Mouse (Mus musculus): ENCODE measurements around the gene Eif2b3. TPM values are rescaled to one million over a fixed set of nuclear protein-coding genes. Genes with fewer than 3 reads are reported as not detected.

Eif2b3 gene
- polyA plus RNA-seq, 1 experiment from 2014 or later, result 43.0 TPM

- Histone ChIP-seq H3K4me1 (peaks cover 39% of the 10 kb centered on the region), H3K27me3 (0 out of 2 replicates have a peak, but pooled peaks cover 8% of the 10 kb centered on the region), H3K27ac (replicated peaks) (no peak overlapping the region), H3K4me3 (no peak overlapping the region), H3K9ac (replicated peaks) (no peak overlapping the region), H3K36me3 (no peaks in the 10 kb centered on the region), H3K9me3 (no peaks in the 10 kb centered on the region), H3K4me2 (replicated peaks) (no peak overlapping the region)
- ATAC-seq (replicated peaks), result no peak
- WGBS, result 90% methylated on average over 33 of the region's 33 CpGs
Measured at GRCm38 (mm10) chr4:117127991-117128686, 108.9 kb downstream of the Eif2b3 start.

GRCm38 (mm10) chr4:117130790-117131189, 111.6 kb downstream of the Eif2b3 start:
- no peaks in the 10 kb centered on the region for H3K9me3 ChIP-seq
- 36% methylated on average over 6 of the region's 6 CpGs for WGBS
- H3K4me2 ChIP-seq (replicated peaks), result no peak overlapping the region
- ATAC-seq (replicated peaks), result no peak
- peaks cover 33% of the 10 kb centered on the region for H3K4me1 ChIP-seq
- no peaks in the 10 kb centered on the region for H3K36me3 ChIP-seq
- H3K4me3 ChIP-seq, result no peak overlapping the region
- H3K27ac ChIP-seq (replicated peaks), result no peak overlapping the region
- 0 out of 2 replicates have a peak, but pooled peaks cover 8% of the 10 kb centered on the region for H3K27me3 ChIP-seq
- no peak overlapping the region for H3K9ac ChIP-seq (replicated peaks)

GRCm38 (mm10) chr4:117131198-117131597, 112.0 kb downstream of the Eif2b3 start:
- Histone ChIP-seq H3K4me3 (no peak overlapping the region), H3K4me2 (replicated peaks) (no peak overlapping the region), H3K27me3 (0 out of 2 replicates have a peak, but pooled peaks cover 8% of the 10 kb centered on the region), H3K36me3 (no peaks in the 10 kb centered on the region), H3K27ac (replicated peaks) (no peak overlapping the region), H3K4me1 (peaks cover 29% of the 10 kb centered on the region), H3K9ac (replicated peaks) (no peak overlapping the region; the same call in 1 of the 2 replicates), H3K9me3 (no peaks in the 10 kb centered on the region)
- WGBS, result 47% methylated on average over 6 of the region's 6 CpGs
- ATAC-seq (replicated peaks), result no peak

DNA sequence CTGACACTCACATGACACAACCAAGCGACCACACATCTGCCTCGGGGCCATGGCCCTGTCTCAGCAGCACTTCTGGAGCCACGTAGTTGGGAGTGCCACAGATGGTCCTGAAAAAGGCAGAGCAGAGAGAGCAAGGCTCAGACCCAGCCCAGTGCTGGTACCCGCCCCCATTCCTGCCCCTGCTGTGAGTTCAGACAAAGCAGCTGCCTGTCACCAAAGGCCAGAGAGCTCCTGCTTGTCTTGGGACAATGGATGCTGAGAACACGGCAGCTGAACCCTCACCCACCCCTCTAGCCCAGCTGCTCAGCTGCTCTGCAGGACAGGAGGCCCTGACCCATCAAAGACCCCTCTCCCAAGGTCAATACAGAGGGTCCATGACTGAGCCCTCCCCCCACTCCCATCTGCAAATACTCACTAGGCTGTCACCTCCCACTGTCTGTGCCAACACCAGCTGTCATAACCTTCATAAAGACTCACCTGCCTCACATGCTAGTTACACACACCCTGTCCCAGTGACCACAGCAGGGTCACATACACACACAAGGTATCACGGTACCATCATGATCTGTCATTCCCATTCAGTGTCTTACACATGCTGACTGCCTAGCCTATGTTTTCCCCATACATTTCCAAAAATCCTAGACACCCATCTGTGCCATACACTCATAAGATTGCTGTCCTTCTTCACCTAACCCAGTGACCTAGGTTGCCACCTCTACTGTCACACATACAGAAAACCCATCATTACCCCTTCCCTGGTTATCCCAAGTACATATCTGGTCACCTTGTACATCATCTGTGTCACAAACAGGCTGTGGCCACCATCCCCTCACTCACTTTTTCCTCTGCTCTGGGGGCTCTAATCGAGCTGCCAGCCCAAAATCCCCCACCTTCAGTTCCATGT, 112.9 kb downstream of the Eif2b3 start:
- Histone ChIP-seq H3K27me3 (0 out of 2 replicates have a peak, but pooled peaks cover 8% of the 10 kb centered on the region), H3K4me1 (peaks cover 29% of the 10 kb centered on the region), H3K9ac (replicated peaks) (peak overlapping the region; percentile 74), H3K4me2 (replicated peaks) (peak overlapping the region; percentile 66), H3K4me3 (peak overlapping the region; percentile 77), H3K36me3 (no peaks in the 10 kb centered on the region), H3K9me3 (no peaks in the 10 kb centered on the region), H3K27ac (replicated peaks) (no peak overlapping the region)
- peak; percentile 12; the same call in 1 of the 2 replicates for ATAC-seq (replicated peaks)
- WGBS, result 4% methylated on average over 7 of the region's 7 CpGs

GRCm38 (mm10) chr4:117132794-117133143, 113.6 kb downstream of the Eif2b3 start:
- 0 out of 2 replicates have a peak, but pooled peaks cover 8% of the 10 kb centered on the region for H3K27me3 ChIP-seq
- ATAC-seq (replicated peaks), result no peak
- no peaks in the 10 kb centered on the region for H3K36me3 ChIP-seq
- peak overlapping the region; percentile 58; the same call in 1 of the 2 replicates for H3K27ac ChIP-seq (replicated peaks)
- H3K4me3 ChIP-seq, result peak overlapping the region; percentile 77
- peaks cover 29% of the 10 kb centered on the region for H3K4me1 ChIP-seq
- H3K9me3 ChIP-seq, result no peaks in the 10 kb centered on the region
- peak overlapping the region; percentile 74 for H3K9ac ChIP-seq (replicated peaks)
- peak overlapping the region; percentile 66 for H3K4me2 ChIP-seq (replicated peaks)
- WGBS, result 11% methylated on average over 11 of the region's 11 CpGs

DNA sequence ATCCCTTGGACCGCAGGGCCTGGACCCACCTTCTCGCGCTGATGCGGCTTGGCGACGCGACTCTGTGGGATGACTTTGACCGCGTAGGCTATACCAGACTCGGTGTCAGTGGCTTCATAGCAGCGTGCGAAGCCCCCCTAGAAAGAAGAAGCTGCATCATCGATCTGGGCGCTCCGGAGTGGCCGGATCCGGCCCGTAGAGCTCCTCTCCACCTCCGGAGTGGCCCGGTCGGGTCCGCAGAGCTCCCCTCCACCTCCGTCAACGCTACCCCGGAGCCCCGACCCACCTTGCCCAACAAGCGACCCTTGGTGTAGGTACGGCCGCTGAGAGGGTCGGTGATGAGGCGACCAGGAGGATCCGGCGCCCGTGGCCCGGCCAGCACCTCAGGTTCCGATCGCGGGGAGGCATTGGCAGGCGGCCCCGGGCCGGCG, 114.2 kb downstream of the Eif2b3 start:
- Histone ChIP-seq H3K4me2 (replicated peaks) (peak overlapping the region; percentile 66), H3K27me3 (0 out of 2 replicates have a peak, but pooled peaks cover 8% of the 10 kb centered on the region), H3K9me3 (no peaks in the 10 kb centered on the region), H3K4me3 (peak overlapping the region; percentile 77), H3K36me3 (no peaks in the 10 kb centered on the region), H3K27ac (replicated peaks) (peak overlapping the region; percentile 58), H3K9ac (replicated peaks) (peak overlapping the region; percentile 74), H3K4me1 (peaks cover 29% of the 10 kb centered on the region)
- WGBS, result under 1% methylated on average over 39 of the region's 42 CpGs
- peak; percentile 58 for ATAC-seq (replicated peaks)

DNA sequence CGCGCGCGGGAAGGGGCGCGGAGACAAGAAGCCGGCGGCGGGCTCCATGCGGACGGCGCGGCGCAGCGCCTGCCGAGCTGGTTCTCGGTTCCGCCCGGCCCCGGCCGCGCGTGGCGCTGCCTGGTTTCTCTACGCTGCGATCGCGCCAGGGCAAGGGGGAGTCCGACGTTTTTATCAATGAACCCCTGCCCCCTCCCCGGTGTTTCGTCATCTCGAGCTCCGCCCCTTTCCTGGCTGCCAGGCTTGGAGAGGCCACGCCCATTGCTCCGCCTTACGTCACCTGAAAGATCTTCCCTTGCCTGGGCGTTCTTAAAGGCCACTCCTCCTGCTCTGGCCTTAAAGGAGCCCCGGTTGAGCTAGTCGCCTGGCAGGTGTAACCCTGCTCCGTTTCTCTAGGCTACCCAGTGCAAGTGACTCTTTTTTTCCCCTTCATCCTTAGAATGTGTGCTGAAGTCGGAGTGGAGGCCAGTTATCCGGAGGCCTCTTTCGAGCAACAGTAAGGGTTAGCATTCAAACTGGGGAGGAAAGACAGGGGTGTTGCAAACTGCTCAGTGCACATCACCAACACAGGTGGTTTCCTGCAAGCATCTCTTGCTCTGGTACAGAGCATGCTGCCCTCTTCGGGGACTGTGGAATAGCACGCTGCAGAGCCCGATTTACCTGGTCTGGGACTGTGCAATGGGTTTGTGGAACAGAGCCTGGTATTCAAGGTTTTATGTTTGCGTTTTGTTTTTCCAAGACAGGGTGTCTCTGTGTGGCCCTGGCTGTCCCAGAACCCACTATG, 114.8 kb downstream of the Eif2b3 start, which contains the start of gene Plk3:
Plk3 (minus strand) TSS at position 147 of the 784 bp plus-strand sequence.
- ATAC-seq (replicated peaks), result peak; percentile 92
- Histone ChIP-seq H3K27ac (replicated peaks) (peak within 1 kb of the TSS; percentile 58), H3K36me3 (no peaks in the 10 kb centered on the region), H3K9ac (replicated peaks) (peak within 1 kb of the TSS; percentile 74), H3K9me3 (no peaks in the 10 kb centered on the region), H3K4me1 (peaks cover 29% of the 10 kb centered on the region), H3K27me3 (0 out of 2 replicates have a peak, but pooled peaks cover 8% of the 10 kb centered on the region), H3K4me2 (replicated peaks) (peak within 1 kb of the TSS; percentile 66), H3K4me3 (peak within 1 kb of the TSS; percentile 77)
- WGBS, result 1% methylated on average over 47 of the region's 48 CpGs

- Histone ChIP-seq H3K4me2 (replicated peaks) (peak overlapping the region; percentile 66; the same call in 1 of the 2 replicates), H3K9ac (replicated peaks) (0 out of 2 replicates have a peak overlapping the region, but pooled peaks have one; percentile 74), H3K9me3 (no peaks in the 10 kb centered on the region), H3K4me3 (peak overlapping the region; percentile 77; the same call in 1 of the 2 replicates), H3K27ac (replicated peaks) (no peak overlapping the region), H3K27me3 (0 out of 2 replicates have a peak, but pooled peaks cover 8% of the 10 kb centered on the region), H3K4me1 (peaks cover 29% of the 10 kb centered on the region), H3K36me3 (no peaks in the 10 kb centered on the region)
- ATAC-seq (replicated peaks), result no peak
- WGBS, result 33% methylated on average over 2 of the region's 2 CpGs
Measured at GRCm38 (mm10) chr4:117134601-117134995, 115.4 kb downstream of the Eif2b3 start.

GRCm38 (mm10) chr4:117136034-117136433, 116.8 kb downstream of the Eif2b3 start:
- no peak overlapping the region for H3K4me2 ChIP-seq (replicated peaks)
- no peak overlapping the region for H3K4me3 ChIP-seq
- no peak for ATAC-seq (replicated peaks)
- WGBS, result 30% methylated on average over 8 of the region's 8 CpGs
- no peak overlapping the region for H3K27ac ChIP-seq (replicated peaks)
- H3K4me1 ChIP-seq, result peaks cover 24% of the 10 kb centered on the region
- H3K36me3 ChIP-seq, result no peaks in the 10 kb centered on the region
- H3K9me3 ChIP-seq, result no peaks in the 10 kb centered on the region
- 0 out of 2 replicates have a peak, but pooled peaks cover 8% of the 10 kb centered on the region for H3K27me3 ChIP-seq
- no peak overlapping the region for H3K9ac ChIP-seq (replicated peaks)

Data from forebrain, embryonic 15.5 days (tissue).